In the genomic region with DNA sequence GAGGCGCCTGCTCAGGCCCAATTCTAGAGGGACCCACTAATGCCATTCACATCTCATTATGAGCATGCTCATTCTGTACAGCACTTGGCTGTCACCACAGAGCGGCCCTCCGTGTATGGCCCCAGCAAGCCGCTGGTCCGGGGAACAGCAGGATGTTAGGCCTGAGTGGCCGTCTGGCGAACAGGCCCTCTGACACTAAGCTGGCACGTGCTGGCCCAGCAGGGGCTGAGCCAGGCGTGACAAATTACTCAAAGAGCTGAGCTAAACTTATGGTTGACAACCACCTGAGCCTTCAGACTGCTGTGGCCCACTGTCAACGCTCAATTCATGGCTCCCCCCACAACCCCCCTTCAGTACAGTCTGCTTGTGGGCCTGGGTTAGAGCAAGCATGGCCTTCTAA, we compare ENCODE assay signal across 10 mouse cellular contexts. TPM values are rescaled to one million over a fixed set of nuclear protein-coding genes. Genes with fewer than 3 reads are reported as not detected.
A peak's percentile ranks its signal among the peaks of the same experiment; 100 is the strongest.
DNase-seq lines count a peak whose midpoint lies in the region; ATAC-seq lines count a peak whose summit lies in the region.
"Had no signal": no experiment of that assay in that cellular context is flagged by ENCODE, and none has a peak within 500 bp of the region (broad histone marks: within the 10 kb centered on the region; RNA-seq: fewer than 3 reads in every experiment).

No protein-coding gene starts in this region.

- H3K4me2 ChIP-seq in embryonic facial prominence, embryonic 12.5 days (replicated peaks), result no peak overlapping the region
- H3K4me2 ChIP-seq in hindbrain, embryonic 15.5 days, result no peak overlapping the region

- H3K27ac ChIP-seq in embryonic facial prominence, embryonic 12.5 days, result no peak overlapping the region
- peak overlapping the region; percentile 30 for H3K27ac ChIP-seq in hindbrain, embryonic 15.5 days (replicated peaks)

- H3K36me3 ChIP-seq in embryonic facial prominence, embryonic 12.5 days, result no peaks in the 10 kb centered on the region
- no peaks in the 10 kb centered on the region for H3K36me3 ChIP-seq in hindbrain, embryonic 15.5 days

- 0 out of 2 replicates have a peak, but pooled peaks have one; percentile 49 for ATAC-seq in embryonic facial prominence, embryonic 12.5 days (ENCODE audit: insufficient number of reproducible peaks, insufficient read depth, low FRiP score, low TSS enrichment)
- ATAC-seq in hindbrain, embryonic 15.5 days (ENCODE audit: low FRiP score, low read depth), result peak; percentile 87
- ATAC-seq in frontal cortex, adult (ENCODE audit: low TSS enrichment), result no peak

- H3K4me3 ChIP-seq in embryonic facial prominence, embryonic 12.5 days, result no peak overlapping the region
- H3K4me3 ChIP-seq in hindbrain, embryonic 15.5 days, result no peak overlapping the region

- DNase-seq in cerebellum, postnatal 14 days, result peak; percentile 62 to 66
- DNase-seq in cerebellum, adult 18-20 months, result no peak
- peak; percentile 51 for DNase-seq in neural tube, embryonic 10.5 days (ENCODE audit: extremely low spot score, low spot score)
- DNase-seq in gastrocnemius, postnatal 25 days, result no peak
- no peak for DNase-seq in urinary bladder, adult 2 months (ENCODE audit: low spot score)

- H3K27me3 ChIP-seq in embryonic facial prominence, embryonic 12.5 days, result no peaks in the 10 kb centered on the region
- peaks cover 5% of the 10 kb centered on the region; the same call in 1 of the 2 replicates for H3K27me3 ChIP-seq in hindbrain, embryonic 15.5 days

- no peaks in the 10 kb centered on the region for H3K9me3 ChIP-seq in embryonic facial prominence, embryonic 12.5 days
- H3K9me3 ChIP-seq in hindbrain, embryonic 15.5 days, result no peaks in the 10 kb centered on the region

- H3K9ac ChIP-seq in embryonic facial prominence, embryonic 12.5 days, result no peak overlapping the region
- H3K9ac ChIP-seq in hindbrain, embryonic 15.5 days, result no peak overlapping the region

- H3K4me1 ChIP-seq in embryonic facial prominence, embryonic 12.5 days, result peaks cover 9% of the 10 kb centered on the region; the same call in 1 of the 2 replicates
- H3K4me1 ChIP-seq in hindbrain, embryonic 15.5 days (replicated peaks), result peaks cover 42% of the 10 kb centered on the region

- 34% methylated on average over 10 of the region's 10 CpGs for WGBS in embryonic facial prominence, embryonic 12.5 days
- WGBS in hindbrain, embryonic 15.5 days, result 14% methylated on average over 10 of the region's 10 CpGs

RNA-seq across cellular contexts. Expression of gene Insm1, which starts 40.5 kb away (rescaled TPM):
- 2.0 and 2.2 TPM in 2 replicates for polyA plus RNA-seq in embryonic facial prominence, embryonic 12.5 days (2016; fragmentation: Nextera tagmentation; extraction: Ambion mirVana)
- polyA plus RNA-seq in hindbrain, embryonic 15.5 days (2015; fragmentation: Nextera tagmentation; extraction: Ambion mirVana), result 3.8 and 5.1 TPM in 2 replicates
- not detected for total RNA-seq in gastrocnemius, postnatal 25 days (2021)
- polyA plus RNA-seq in urinary bladder, adult 2 months (2012; rRNA removed), result 0.03 TPM in 1 of 2 replicates, not detected in the other
- polyA plus RNA-seq: heart, embryonic 14.5 days; lung, embryonic 16.5 days had no signal

Comparison
In these comparisons a context has a peak if more than half of its experiments do, and no peak if none do; other contexts are left out.
1. DNase-seq: peak in cerebellum, postnatal 14 days (2 of 2) and neural tube, embryonic 10.5 days (single experiment); none in cerebellum, adult 18-20 months (0 of 2), gastrocnemius, postnatal 25 days (single experiment) and urinary bladder, adult 2 months (single experiment).